Mouse (Mus musculus) hematopoietic stem cell, adult 5-6 weeks (primary cell): ENCODE results near the gene Ttc7b. TPM values are rescaled to one million over a fixed set of nuclear protein-coding genes. Genes with fewer than 3 reads are reported as not detected.

Experiments
- ATAC-seq, 2 experiments: fragments of 125-278 bp in 1 of 2; replicated peaks in 1 of 2; 2 replicates each; pipeline ENCODE4 v1.8.0; 2016 to 2017; ENCODE audit warnings: inconsistent platforms in 2 of 2, mild to moderate bottlenecking in 2 of 2, moderate number of reproducible peaks in 2 of 2, low read depth in 1 of 2, moderate TSS enrichment in 1 of 2; ENCODE audit not compliant: low FRiP score in 2 of 2, poor library complexity in 2 of 2, severe bottlenecking in 2 of 2, insufficient read depth in 1 of 2, low TSS enrichment in 1 of 2
- total RNA-seq: library from RNA; stranded (forward); fragments of 172-1452, 232-1000 nt; gene quantifications from 2 replicates; pipeline ENCODE4 v1.2.3, GENCODE M21; 2017

The Ttc7b gene
- total RNA-seq, 1 experiment from 2014 or later = 23.4 TPM

DNA sequence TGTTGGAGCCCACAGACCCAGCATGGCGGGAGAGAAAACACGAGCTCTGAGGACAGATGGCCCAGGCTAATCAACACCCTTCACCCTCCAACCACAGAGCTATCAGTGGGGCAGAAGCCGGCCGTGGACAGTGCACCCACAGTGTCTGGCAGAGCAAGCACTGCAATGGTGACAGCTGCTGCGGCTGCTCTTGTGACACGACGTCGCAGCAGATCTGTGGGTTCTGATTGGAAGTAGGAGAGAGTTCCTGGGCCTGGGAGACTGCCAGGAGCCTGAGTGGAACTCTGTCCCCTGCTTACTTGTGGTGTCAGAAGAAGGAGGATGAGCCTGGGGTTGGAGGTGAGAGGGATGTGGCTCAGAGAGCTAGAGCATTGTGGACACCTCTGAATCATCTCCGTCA, 128.7 kb downstream of the Ttc7b start:
- no peak for ATAC-seq

DNA sequence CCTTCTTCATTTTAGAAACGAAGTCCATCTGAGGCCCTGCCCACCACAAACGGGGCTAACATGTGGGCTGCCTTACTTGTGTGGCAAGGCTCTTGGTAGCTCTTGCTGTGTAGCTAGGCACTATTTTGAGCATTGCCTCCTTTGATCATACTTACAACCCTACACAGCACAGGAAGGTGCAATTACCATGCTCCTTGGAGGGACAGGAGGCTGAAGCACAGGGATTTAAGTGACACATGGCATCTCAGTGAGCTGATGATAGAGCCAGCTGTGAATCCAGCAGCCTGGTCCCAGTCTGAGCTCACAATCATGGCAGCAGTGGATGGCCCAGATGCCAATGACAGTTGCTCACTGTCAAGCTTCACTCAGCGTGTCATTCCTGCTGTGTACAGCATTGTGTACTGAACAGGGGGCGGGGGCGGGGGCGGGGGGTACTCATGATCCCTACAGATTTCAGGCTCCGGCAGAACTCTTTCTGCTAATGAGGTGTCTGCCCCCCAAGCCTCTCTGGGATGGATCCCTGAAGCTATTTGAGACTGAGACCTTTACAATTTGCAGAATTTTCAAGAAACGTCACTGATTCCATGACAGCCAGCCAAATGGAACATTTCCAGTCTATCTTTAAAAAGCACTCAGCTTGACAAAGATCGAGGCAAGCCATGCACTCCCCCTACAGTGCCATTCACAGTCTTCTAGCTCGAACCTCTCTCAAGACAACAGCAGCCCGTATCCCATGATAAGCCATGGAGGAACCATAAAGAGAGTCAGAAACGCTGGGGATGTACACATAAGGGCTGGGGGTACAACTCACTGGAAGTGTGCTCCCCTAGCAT, 130.5 kb downstream of the Ttc7b start:
- no peak for ATAC-seq

DNA sequence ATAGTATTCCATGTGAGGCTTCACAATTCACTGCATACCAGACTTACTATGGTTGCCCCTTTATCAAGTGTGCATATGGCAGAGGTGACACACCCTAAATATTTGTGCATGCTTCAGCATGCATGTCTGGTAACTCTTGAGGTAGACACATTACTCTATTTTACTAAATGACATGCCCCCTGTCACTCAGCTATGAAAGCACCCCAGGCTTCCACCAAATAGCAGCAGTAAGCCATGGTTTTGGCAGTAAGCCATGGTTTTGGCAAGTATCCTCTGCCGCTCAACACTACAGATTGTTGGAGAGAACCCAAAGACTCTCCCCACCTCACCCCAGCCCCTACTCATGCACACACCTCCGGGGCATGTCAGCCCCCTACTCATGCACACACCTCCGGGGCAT, 134.4 kb downstream of the Ttc7b start:
- ATAC-seq = no peak

DNA sequence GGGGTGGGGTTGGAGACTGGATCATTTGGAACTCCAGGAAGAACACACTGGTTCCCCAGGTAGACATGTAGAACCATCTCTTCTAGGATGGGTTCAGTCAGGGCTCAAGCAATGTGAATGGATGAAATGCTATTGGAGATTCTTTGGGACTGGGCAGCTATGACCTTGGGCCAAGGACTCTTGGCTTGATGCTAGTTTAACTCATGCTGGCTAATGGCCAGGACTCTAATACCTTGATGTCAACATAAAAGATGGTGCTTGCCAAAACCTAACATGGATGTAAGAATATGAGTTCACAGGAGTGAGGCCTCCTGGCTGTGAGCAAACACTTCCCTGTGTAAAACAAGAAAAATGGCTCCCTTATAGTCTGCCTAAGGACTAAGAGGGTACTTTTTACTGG, 138.1 kb downstream of the Ttc7b start:
- ATAC-seq = no peak

DNA sequence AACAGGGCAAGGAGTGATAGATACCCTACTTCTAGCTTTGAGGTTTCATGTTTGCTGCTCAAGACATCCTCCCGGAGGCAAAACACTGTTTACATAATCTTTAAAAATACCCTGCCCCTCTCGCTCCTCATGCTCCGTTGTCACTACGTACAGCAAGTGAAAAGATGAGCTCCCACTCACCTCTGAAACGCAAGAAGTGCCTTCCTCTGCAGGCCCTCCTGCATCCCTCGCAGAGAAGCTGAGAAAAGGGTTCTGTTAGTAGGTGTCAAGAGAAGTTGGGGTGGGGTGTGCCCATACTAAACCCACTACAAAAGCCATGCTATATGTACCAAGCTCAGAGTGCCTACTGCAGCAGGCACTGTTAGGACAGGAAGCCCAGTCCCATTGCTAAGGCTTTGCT, 138.7 kb downstream of the Ttc7b start:
- no peak for ATAC-seq

DNA sequence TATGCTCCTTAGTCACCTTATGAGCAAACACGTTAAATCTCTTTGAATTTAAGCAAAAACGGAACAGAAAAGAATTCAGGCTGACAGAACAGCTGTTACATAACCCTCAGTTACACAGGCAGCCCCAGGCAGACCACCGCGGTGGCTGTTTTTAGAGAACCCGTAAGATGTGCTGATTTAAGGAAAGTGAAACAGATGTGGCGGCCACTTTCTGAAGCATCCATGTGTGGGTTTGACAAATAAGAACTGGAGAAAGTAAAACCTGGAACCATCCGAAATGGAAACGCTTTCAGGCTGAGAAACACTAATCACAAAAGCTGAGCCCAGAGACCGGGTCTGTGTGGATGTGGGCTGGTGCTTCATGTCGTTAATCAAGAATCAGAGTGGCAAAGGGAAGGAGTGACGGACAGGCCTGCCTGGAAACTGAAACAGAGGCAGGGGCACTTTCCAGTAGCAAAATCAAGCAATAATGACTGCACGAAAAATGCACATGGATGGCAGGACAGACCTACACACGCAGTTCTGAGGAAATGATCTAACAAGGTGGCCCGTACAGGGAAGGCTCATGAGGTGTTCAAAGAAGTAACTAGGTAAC, 139.8 kb downstream of the Ttc7b start:
- peak; percentile 65 to 67 for ATAC-seq

DNA sequence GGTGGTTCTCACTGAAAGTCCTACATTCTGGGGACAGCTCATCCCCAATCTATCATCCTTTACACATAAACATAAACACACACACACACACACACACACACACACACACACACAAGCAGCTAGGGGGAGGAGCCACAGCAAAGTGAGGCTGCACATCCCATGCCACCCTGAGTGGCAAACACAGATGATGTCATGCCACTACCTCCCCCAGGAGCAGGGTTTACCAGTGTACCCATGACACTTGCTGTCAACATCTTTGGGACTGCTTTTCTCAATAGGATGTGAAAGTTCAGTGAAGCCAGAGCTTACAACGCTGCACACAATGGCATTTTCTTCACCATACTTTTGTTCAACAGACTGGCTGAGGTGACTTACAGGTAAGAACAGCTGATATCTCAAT, 140.8 kb downstream of the Ttc7b start:
- ATAC-seq = no peak

DNA sequence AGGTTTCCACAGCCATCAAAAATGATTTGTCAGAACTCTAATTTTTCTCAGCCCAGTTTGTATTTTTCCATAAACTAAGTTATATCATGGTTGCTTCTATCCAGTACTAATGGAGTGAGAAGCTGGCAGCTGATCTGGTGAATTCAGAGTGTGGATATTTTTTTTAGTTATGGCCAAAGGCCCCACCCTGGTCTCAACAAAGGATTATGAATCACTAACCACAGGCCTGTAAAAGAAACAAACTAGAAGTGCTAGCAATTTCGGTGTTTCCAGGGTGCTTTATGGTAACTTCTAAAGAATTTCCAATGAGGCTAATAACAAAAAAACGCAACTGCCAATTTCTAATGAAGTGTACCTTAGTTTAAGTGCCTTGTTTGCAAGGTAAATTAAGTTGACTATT, 142.4 kb downstream of the Ttc7b start:
- ATAC-seq = no peak

DNA sequence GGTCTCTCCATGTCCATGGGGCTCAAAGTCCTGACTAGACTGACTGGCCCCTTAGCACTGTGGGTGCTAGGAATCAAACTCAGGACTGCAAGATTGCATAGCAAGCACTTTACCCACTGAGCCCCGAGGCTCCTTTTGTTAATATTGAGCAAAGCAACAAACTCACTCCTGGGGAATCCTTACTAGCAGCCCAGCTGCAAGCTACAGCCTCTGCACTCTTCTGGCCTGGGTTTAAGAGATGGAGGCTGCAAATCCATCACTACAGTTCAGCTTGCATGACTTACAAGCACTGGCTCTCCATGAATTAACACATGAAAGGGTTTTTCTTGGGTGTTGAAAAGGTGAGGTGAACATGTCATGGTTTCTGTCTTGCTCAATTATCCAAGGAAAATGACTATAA, 142.8 kb downstream of the Ttc7b start:
- ATAC-seq = no peak

DNA sequence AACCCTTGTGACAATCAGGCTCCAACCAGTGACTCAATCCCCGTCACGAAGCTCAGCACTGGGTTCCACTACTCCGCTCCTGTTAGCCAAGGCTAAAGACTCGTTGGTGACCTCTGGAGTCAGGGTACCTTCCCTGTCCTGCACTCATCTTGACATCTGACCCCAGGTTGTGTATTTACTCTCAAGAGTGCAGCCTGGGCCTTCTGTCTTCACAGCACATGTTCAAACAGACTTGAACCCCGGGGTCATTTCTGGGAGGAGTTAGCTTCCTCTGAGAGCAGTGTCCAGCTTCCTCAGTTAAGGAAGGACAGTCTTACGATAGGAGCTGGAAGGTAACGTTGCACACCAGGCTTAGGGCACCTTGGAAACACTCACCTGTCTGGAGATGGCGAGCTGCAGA, 144.8 kb downstream of the Ttc7b start:
- no peak for ATAC-seq

DNA sequence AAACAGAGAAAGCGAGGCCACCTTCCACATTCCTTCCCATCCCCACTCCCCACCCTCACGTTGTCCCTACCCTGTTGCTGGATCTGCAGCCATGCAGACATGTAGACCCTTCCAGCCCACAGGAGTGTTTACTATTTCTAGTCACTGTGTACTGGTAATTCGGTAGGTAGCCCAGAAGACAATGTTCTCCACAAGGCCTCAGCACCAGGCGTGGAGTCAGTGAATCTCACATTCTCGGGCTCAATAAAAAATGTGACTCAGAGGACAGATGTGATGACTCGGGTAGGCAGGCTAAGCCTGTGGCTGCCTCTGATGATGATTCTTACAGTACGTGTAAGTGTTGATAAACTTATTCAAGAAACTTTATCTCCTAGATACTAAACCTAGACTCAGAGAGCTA, 147.8 kb downstream of the Ttc7b start:
- ATAC-seq = no peak

DNA sequence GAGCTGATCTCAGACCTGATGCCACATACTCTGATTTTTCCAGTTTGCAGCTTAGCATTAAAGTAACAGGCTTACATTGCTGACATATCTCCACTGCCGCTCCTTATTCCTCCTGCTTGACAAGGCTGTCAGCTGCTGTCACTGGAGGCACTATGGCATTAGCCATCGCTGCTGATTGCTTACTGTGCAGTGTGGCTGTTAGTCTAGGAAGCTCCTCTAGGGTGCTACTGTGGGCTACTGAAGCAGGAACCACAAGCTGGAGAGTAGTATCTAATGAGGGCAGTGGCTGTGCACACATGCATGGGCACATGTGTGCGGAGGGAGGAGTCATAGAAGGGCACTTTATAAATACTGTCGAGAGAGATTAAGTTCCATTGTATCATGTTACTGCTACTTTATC, 148.6 kb downstream of the Ttc7b start:
- no peak for ATAC-seq

DNA sequence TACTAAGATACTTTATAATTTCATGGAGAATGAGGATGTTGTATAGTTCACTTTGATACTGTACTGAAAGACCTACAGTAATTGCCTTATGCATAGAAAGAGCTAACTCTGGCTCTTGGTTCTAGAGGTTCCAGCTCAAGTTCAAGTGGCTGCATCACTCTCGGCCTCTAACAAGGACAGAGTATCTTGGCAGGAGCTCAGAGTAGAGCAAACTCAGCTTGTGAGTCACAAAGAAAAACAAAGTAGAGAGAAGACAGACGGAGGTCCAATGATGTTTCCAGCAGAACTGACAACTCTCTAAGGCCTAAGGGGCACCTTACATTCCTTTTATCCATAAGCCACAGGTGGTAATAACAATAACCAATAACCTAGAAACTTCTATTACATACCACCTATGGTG, 150.8 kb downstream of the Ttc7b start:
- ATAC-seq = no peak

DNA sequence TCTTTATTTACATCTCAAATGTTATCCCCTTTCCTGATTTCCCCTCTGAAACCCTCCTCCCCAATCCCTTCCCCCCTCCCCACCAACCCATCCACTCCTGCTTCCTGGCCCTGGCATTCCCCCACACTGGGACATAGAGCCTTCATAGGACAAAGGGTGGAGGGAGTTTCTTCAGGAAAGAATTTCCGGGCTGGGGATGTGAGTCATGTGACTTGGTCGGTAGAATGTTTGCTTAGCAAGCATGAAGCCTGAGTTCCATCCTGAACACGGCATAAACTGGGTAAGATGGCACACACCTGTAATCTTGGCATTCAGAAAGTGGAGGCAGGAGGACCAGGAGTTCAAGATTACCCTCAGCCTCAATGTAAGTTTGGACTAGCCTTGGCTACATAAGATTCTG, 151.4 kb downstream of the Ttc7b start:
- ATAC-seq = no peak

DNA sequence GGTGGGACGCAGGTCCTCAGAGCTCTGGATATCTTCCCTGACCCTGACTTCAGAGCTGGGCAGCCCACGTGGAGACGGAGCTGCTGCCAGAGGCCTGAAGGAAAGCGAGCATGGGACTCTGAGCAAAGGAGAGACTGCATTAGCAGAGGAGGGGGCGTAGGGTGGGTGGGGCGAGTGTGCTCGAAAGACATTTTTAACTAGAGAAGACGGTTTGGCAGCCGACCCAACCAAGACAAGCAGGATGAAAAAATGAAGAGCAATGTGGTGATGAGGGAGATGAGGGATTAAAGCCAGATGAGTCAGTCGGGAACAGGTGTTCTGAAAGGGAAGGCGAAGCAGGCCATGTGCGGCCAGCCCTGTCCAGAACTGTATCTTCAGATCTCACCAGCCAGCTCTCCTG, 159.3 kb downstream of the Ttc7b start:
- ATAC-seq = no peak

DNA sequence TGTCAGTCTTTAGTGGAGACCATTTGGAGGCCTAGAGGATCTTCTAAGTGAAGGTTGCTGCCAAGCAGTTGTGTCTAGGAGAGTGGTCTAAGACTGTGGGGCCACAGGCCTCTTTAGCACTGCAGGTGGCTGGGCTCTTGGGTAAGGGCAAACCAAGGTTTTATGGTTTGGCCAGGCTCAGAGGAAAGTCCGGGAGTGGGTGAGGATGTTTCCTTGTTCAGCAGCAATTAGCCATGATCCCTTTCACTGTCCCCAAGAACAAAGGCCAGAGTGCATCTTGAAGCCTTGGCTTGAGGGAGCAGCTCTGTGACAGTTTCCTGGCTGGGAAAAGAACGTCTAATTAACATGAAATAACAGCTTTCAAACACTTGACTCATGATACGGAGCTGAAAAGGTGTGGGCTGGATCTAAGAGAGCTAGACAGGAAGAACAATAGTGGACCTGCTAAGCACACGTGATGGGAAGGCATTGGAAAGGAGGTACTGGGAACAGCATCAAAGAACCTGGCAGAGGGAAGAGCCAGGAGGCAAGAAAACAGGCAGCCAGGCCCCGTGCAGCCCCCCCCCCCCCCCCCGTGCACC, 162.5 kb downstream of the Ttc7b start:
- ATAC-seq = no peak

DNA sequence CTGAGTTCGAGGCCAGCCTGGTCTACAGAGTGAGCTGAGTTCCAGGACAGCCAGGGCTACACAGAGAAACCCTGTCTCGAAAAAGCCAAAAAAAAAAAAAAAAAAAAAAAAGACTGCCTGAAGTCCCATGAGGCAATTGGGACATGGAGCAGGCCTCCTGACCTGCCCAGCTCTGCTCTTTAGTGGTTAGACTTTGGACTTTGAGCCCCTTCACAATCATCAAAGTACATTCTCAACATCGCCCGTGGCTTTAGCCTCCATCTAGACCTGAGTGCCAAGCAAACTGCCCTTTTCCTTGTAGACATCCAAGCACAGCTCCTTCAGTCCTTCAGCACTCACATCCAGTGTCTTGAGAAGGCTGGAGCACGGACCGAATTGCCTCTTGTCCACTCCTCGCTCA, 164.2 kb downstream of the Ttc7b start:
- ATAC-seq = no peak

DNA sequence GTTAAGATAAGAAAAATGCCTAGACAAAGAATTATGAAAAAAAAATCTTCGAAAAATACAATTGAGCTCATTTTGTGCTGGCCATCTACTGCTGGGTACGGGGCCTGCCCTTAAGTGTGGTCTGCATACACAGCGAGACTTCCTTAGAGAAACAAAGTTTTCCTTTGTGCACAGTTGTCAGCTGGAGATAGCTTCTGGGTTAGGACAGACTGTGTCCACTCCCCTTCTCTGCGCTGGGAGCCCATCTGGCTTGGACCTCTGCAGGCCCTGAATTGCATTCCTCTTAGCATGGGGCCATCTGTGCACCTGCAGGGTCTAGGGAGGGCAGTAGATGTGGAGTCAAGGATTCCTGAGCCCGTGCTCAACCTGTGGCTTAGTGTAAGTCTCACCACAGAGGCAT, 165.1 kb downstream of the Ttc7b start:
- ATAC-seq = no peak

DNA sequence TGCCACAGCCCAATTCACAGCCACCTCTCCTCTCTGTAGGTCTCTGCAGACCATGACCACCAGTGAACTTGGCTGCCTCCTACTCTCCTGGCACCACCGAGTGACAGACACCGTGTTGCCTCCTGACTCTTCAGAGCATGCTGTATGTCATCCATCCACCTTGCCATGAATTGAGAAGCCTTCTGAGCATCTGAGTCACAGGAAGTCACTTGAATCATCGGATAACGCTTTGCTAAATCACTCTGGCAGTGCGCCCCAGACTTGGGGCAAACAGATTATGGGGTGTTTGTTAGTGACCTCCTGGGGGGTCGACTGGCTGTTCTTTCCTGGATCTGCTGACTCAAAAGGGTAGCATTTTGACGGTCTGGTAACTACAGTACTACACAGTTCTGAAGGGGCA, 166.7 kb downstream of the Ttc7b start:
- no peak for ATAC-seq
